Mouse (Mus musculus) E14TG2a.4 (cell line): ENCODE results near the gene Mbd3.

ENCODE experiments used
- CTCF ChIP-seq: conservative IDR thresholded peaks from 2 replicates; pipeline ENCODE4 v1.5.1; 2014; ENCODE audit warnings: low read length
- NANOG ChIP-seq: IDR thresholded peaks from 2 replicates; pipeline ENCODE4 v1.6.1; 2014; ENCODE audit warnings: borderline replicate concordance, low read length, mixed read lengths
- POU5F1 ChIP-seq: IDR thresholded peaks from 2 replicates; pipeline ENCODE4 v1.6.1; 2014; ENCODE audit warnings: low read length, borderline replicate concordance

- TF ChIP-seq CTCF (0 out of 2 replicates have a peak, but pooled peaks have one; percentile 4), NANOG (no peak), POU5F1 (no peak)
Measured at GRCm38 (mm10) chr10:80348981-80349380, 50.4 kb downstream of the Mbd3 start.
